Mouse (Mus musculus): ENCODE measurements around the gene Kcnj6. TPM values are rescaled to one million over a fixed set of nuclear protein-coding genes. Genes with fewer than 3 reads are reported as not detected.

The Kcnj6 gene
- polyA plus RNA-seq, 1 experiment from 2014 or later: not detected

DNA sequence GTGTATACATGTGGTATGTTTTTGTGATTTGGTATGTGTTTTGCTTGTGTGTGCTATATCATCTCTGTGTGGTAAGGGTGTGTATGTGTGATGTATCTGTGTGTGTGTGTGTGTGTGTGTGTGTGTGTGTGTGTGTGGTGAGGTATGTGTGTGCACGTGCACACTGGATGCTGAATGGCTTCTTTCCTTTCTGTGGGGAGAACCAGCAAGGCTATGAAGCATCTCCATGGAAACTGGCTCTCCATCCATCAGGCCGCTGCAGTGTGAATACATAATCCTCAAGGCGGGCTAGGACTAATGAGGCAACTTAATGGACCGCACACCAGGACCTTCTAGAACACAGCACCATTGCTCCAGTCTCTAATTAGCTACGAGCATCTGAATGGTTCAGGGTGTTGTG is 78.3 kb downstream of the Kcnj6 start:
- Histone ChIP-seq H3K9ac (ENCODE audit: low read depth, low read length) (no peak overlapping the region), H3K4me3 (ENCODE audit: low read depth, low read length) (no peak overlapping the region), H3K9me3 (ENCODE audit: control insufficient read depth, low read length) (no peaks in the 10 kb centered on the region), H3K27ac (replicated peaks; ENCODE audit: low read depth, low read length) (no peak overlapping the region), H3K36me3 (ENCODE audit: control insufficient read depth, insufficient read depth, low read length) (no peaks in the 10 kb centered on the region), H3K27me3 (replicated peaks; ENCODE audit: control insufficient read depth, insufficient read depth, low read length) (no peaks in the 10 kb centered on the region), H3K4me2 (ENCODE audit: low read depth, low read length) (no peak overlapping the region), H3K4me1 (ENCODE audit: control insufficient read depth, insufficient read depth, low read length) (no peaks in the 10 kb centered on the region)
- ATAC-seq (ENCODE audit: low read depth): no peak
- 78% methylated on average over 5 of the region's 5 CpGs for WGBS
- DNase-seq (ENCODE audit: low spot score): no peak

DNA sequence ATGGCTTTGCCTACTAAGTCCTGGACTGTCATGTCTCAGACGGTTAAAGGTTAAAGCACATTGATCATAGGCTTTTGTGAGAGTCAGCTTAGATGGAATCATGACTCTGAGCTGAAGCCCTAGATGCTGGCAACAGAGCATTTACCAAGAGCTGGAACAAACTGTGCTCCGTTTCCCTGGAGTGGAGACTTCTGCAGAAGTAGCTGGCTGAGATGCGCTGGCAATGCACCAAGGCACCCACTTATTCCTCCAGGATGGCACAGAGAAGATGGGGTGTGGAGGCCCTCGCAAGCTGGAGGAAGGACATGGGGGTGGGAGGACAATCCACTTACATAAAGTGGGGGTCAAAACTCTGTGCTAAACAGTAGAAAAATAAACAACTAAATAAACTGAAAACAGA is 91.5 kb downstream of the Kcnj6 start:
- DNase-seq (ENCODE audit: low spot score): no peak

DNA sequence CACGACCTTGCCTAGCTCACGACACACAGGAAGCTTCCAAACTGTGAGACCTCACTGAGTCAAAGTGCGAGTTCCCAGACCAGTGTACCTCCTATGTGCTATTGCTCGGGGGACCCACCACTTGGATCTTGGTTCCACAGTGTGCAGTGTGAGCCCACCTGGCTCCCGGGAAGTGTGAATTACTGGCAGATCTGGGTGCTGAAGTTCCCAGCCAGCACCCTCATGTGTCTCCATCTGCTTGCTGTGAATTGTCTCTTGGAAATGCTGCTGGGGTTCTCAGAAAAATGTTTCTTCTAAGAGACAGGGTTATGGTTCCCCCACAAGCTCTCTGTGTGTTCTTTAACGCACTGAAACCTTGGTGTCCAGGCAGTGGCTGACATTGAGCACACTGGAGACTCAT is 98.7 kb downstream of the Kcnj6 start:
- ATAC-seq (ENCODE audit: low read depth) (no peak), DNase-seq (ENCODE audit: low spot score) (no peak)
- no peaks in the 10 kb centered on the region for H3K9me3 ChIP-seq (ENCODE audit: control insufficient read depth, low read length)
- 87% methylated on average over 6 of the region's 6 CpGs for WGBS
- H3K4me3 ChIP-seq (ENCODE audit: low read depth, low read length): no peak overlapping the region
- no peak overlapping the region for H3K27ac ChIP-seq (replicated peaks; ENCODE audit: low read depth, low read length)
- no peaks in the 10 kb centered on the region for H3K4me1 ChIP-seq (ENCODE audit: control insufficient read depth, insufficient read depth, low read length)
- no peak overlapping the region for H3K9ac ChIP-seq (ENCODE audit: low read depth, low read length)
- H3K36me3 ChIP-seq (ENCODE audit: control insufficient read depth, insufficient read depth, low read length): no peaks in the 10 kb centered on the region
- H3K27me3 ChIP-seq (replicated peaks; ENCODE audit: control insufficient read depth, insufficient read depth, low read length): no peaks in the 10 kb centered on the region; the same call in 1 of the 2 replicates
- H3K4me2 ChIP-seq (ENCODE audit: low read depth, low read length): no peak overlapping the region

More for the DNA sequence above, 91.5 kb downstream of the Kcnj6 start:
- Histone ChIP-seq H3K4me1 (ENCODE audit: control insufficient read depth, insufficient read depth, low read length) (no peaks in the 10 kb centered on the region), H3K27ac (replicated peaks; ENCODE audit: low read depth, low read length) (no peak overlapping the region), H3K27me3 (replicated peaks; ENCODE audit: control insufficient read depth, insufficient read depth, low read length) (no peaks in the 10 kb centered on the region; the same call in 1 of the 2 replicates), H3K4me2 (ENCODE audit: low read depth, low read length) (no peak overlapping the region), H3K36me3 (ENCODE audit: control insufficient read depth, insufficient read depth, low read length) (no peaks in the 10 kb centered on the region), H3K9me3 (ENCODE audit: control insufficient read depth, low read length) (no peaks in the 10 kb centered on the region), H3K9ac (ENCODE audit: low read depth, low read length) (no peak overlapping the region), H3K4me3 (ENCODE audit: low read depth, low read length) (no peak overlapping the region)
- 90% methylated on average over 4 of the region's 4 CpGs for WGBS
- no peak for ATAC-seq (ENCODE audit: low read depth)

DNA sequence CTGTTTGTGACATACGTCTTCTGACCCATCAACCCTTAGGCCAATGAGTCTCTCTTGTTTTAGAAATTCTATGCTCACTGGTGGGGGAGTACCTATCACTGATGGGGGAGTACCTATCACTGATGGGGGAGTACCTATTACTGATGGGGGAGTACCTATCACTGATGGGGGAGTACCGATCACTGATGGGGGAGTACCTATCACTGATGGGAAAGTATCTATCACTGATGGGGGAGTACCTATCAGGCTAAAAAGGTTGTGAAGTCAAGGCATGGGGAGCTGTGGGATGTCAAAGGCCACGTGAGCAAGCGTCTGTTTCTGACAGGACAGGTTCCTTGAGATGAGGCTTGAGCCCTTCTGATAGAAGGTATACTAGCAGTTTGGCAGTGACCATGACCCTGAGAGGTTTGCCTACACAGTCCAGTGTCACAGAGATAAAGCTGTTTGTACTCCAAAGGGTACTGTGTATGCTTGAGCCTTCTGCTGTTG is 105.3 kb downstream of the Kcnj6 start:
- 94% methylated on average over 4 of the region's 4 CpGs for WGBS

DNA sequence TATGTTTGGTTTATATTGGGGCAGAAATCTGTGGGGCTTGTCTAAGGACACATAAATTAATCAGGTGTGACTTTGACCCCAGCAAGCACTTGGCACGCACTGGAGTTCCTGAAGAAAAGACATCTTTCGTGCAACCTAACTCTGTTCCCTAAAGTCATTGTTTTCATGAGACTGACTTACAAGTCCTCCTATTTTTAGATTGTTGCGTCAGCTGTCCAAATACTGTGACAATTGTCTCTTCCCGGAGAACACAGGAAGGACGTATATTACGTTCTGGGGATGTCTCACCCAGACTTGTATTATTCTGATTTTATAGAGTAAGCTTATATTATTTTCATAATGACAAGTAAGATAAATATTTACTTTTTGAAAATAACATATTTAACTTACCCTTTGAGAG is 106.9 kb downstream of the Kcnj6 start:
- H3K4me2 ChIP-seq (ENCODE audit: low read depth, low read length): no peak overlapping the region
- H3K4me3 ChIP-seq (ENCODE audit: low read depth, low read length): no peak overlapping the region
- H3K9me3 ChIP-seq (ENCODE audit: control insufficient read depth, low read length): no peaks in the 10 kb centered on the region
- ATAC-seq (ENCODE audit: low read depth) (no peak), DNase-seq (ENCODE audit: low spot score) (peak; percentile 16)
- 75% methylated on average over 6 of the region's 6 CpGs for WGBS
- no peaks in the 10 kb centered on the region for H3K36me3 ChIP-seq (ENCODE audit: control insufficient read depth, insufficient read depth, low read length)
- no peak overlapping the region for H3K27ac ChIP-seq (replicated peaks; ENCODE audit: low read depth, low read length)
- no peak overlapping the region for H3K9ac ChIP-seq (ENCODE audit: low read depth, low read length)
- no peaks in the 10 kb centered on the region for H3K27me3 ChIP-seq (replicated peaks; ENCODE audit: control insufficient read depth, insufficient read depth, low read length)
- H3K4me1 ChIP-seq (ENCODE audit: control insufficient read depth, insufficient read depth, low read length): no peaks in the 10 kb centered on the region

More for the DNA sequence above, 105.3 kb downstream of the Kcnj6 start:
- no peaks in the 10 kb centered on the region for H3K27me3 ChIP-seq (replicated peaks; ENCODE audit: control insufficient read depth, insufficient read depth, low read length)
- no peaks in the 10 kb centered on the region for H3K4me1 ChIP-seq (ENCODE audit: control insufficient read depth, insufficient read depth, low read length)
- DNase-seq (ENCODE audit: low spot score) (no peak), ATAC-seq (ENCODE audit: low read depth) (no peak)
- H3K9me3 ChIP-seq (ENCODE audit: control insufficient read depth, low read length): no peaks in the 10 kb centered on the region
- no peaks in the 10 kb centered on the region for H3K36me3 ChIP-seq (ENCODE audit: control insufficient read depth, insufficient read depth, low read length)
- no peak overlapping the region for H3K4me2 ChIP-seq (ENCODE audit: low read depth, low read length)
- H3K9ac ChIP-seq (ENCODE audit: low read depth, low read length): no peak overlapping the region
- no peak overlapping the region for H3K4me3 ChIP-seq (ENCODE audit: low read depth, low read length)
- H3K27ac ChIP-seq (replicated peaks; ENCODE audit: low read depth, low read length): no peak overlapping the region

DNA sequence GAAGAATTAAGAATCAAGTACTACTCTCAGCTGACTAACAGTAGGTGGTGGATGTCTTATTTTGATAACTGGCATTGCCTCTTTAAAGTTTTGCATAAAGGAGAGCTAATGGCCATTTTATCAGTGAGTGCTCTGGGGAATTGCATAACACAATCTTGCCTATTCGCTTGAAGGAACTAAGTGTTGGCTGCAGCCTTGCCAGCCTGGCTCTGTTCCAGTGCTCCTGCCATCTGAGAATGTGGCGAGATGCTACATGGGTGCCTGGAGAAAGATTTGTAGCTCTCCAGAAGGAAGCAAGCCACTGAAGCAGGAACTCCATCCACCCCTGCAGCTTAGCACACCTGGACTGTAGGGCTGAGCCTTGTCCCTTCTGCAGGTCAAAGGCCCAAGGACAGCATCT is 107.4 kb downstream of the Kcnj6 start:
- Histone ChIP-seq H3K27me3 (replicated peaks; ENCODE audit: control insufficient read depth, insufficient read depth, low read length) (no peaks in the 10 kb centered on the region), H3K4me3 (ENCODE audit: low read depth, low read length) (no peak overlapping the region), H3K4me1 (ENCODE audit: control insufficient read depth, insufficient read depth, low read length) (no peaks in the 10 kb centered on the region), H3K36me3 (ENCODE audit: control insufficient read depth, insufficient read depth, low read length) (no peaks in the 10 kb centered on the region), H3K9me3 (ENCODE audit: control insufficient read depth, low read length) (no peaks in the 10 kb centered on the region), H3K4me2 (ENCODE audit: low read depth, low read length) (no peak overlapping the region), H3K9ac (ENCODE audit: low read depth, low read length) (no peak overlapping the region), H3K27ac (replicated peaks; ENCODE audit: low read depth, low read length) (no peak overlapping the region)
- no peak for ATAC-seq (ENCODE audit: low read depth)
- DNase-seq (ENCODE audit: low spot score): no peak
- WGBS: 69% methylated on average over 2 of the region's 2 CpGs

DNA sequence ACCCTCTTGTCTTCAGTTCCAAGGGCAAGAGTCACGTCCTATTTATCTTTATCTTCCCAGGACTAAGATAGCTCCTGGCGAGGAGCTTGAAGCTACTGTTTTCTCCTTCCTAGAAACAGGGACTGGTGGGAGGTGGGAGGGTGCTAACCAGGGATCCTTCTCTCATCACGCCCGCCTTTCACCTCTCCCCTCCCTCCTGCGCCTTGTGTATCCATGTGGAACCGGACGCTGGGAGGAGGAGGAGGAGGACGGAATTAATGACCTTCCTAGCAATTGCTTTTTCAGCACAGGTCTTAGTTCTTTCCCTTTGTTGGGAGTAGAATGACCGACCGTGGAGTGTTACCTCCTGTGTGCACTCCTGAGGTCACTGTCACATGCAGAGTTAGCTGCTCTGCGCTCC is 108.9 kb downstream of the Kcnj6 start:
- ATAC-seq (ENCODE audit: low read depth): no peak
- Histone ChIP-seq H3K9me3 (ENCODE audit: control insufficient read depth, low read length) (no peaks in the 10 kb centered on the region), H3K27me3 (replicated peaks; ENCODE audit: control insufficient read depth, insufficient read depth, low read length) (no peaks in the 10 kb centered on the region), H3K27ac (replicated peaks; ENCODE audit: low read depth, low read length) (no peak overlapping the region), H3K4me1 (ENCODE audit: control insufficient read depth, insufficient read depth, low read length) (no peaks in the 10 kb centered on the region), H3K4me2 (ENCODE audit: low read depth, low read length) (no peak overlapping the region), H3K4me3 (ENCODE audit: low read depth, low read length) (no peak overlapping the region), H3K9ac (ENCODE audit: low read depth, low read length) (no peak overlapping the region), H3K36me3 (ENCODE audit: control insufficient read depth, insufficient read depth, low read length) (no peaks in the 10 kb centered on the region)
- WGBS: 79% methylated on average over 10 of the region's 11 CpGs
- no peak for DNase-seq (ENCODE audit: low spot score)

DNA sequence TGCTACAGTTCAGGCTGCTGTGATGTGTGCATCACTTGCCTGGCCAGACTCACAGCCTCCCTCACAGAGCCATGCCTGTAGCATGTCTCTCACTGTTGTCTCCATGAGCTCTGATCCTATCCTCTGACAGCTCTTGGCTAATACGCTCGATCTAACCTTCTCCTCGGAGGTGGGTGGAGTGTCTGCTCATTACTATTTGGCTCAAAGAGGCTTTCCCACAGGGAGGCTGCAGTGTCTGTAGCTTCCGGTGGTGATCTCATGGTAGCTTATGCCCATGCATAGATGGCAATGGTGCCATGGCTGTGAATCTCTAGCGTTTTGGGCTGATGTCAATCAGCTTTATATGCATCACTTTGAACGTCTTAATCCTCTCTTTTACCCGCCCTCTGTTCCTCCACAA is 111.1 kb downstream of the Kcnj6 start:
- Histone ChIP-seq H3K4me1 (ENCODE audit: control insufficient read depth, insufficient read depth, low read length) (no peaks in the 10 kb centered on the region), H3K27ac (replicated peaks; ENCODE audit: low read depth, low read length) (no peak overlapping the region)

DNA sequence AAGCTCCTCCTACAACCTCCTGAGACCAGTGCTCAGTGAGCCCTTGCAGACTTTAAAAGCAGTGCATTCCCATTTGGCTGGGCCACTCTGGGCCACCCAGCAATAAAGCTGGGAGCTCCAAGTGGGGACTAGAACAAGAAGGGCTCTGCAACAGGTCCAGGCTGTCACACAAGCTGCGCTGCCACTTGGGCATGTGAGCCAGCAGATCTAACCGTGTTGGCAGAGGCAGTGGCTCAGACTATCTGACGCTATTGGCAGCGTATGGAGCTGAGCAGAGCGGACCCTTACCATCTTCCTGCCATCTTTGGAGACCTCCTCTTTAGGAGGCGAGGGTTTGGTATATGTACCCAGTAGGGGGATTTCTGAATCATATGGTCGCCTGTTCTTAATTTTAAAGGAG is 112.4 kb downstream of the Kcnj6 start:
- ATAC-seq (ENCODE audit: low read depth) (no peak), DNase-seq (ENCODE audit: low spot score) (no peak)
- Histone ChIP-seq H3K9ac (ENCODE audit: low read depth, low read length) (no peak overlapping the region), H3K27ac (replicated peaks; ENCODE audit: low read depth, low read length) (no peak overlapping the region), H3K4me1 (ENCODE audit: control insufficient read depth, insufficient read depth, low read length) (no peaks in the 10 kb centered on the region), H3K4me2 (ENCODE audit: low read depth, low read length) (no peak overlapping the region), H3K9me3 (ENCODE audit: control insufficient read depth, low read length) (no peaks in the 10 kb centered on the region), H3K27me3 (replicated peaks; ENCODE audit: control insufficient read depth, insufficient read depth, low read length) (no peaks in the 10 kb centered on the region), H3K4me3 (ENCODE audit: low read depth, low read length) (no peak overlapping the region), H3K36me3 (ENCODE audit: control insufficient read depth, insufficient read depth, low read length) (no peaks in the 10 kb centered on the region)
- WGBS: 62% methylated on average over 7 of the region's 7 CpGs

More for the DNA sequence above, 111.1 kb downstream of the Kcnj6 start:
- 70% methylated on average over 7 of the region's 7 CpGs for WGBS
- no peak for DNase-seq (ENCODE audit: low spot score)
- Histone ChIP-seq H3K4me2 (ENCODE audit: low read depth, low read length) (no peak overlapping the region), H3K9me3 (ENCODE audit: control insufficient read depth, low read length) (no peaks in the 10 kb centered on the region), H3K27me3 (replicated peaks; ENCODE audit: control insufficient read depth, insufficient read depth, low read length) (no peaks in the 10 kb centered on the region), H3K4me3 (ENCODE audit: low read depth, low read length) (no peak overlapping the region), H3K9ac (ENCODE audit: low read depth, low read length) (no peak overlapping the region), H3K36me3 (ENCODE audit: control insufficient read depth, insufficient read depth, low read length) (no peaks in the 10 kb centered on the region)
- ATAC-seq (ENCODE audit: low read depth): no peak

Data from embryonic facial prominence, embryonic 14.5 days (tissue).